Mouse (Mus musculus): ENCODE measurements at regions not wholly inside any gene's neighbourhood (a gene's known extent, or its start where the extent isn't known, plus 50 kb on each side); places are given as distances from the start of the nearest gene placed in this dataset.

- DNase-seq (ENCODE audit: low read depth in 1 of 2, low spot score in 2 of 2): no peak
Measured at GRCm38 (mm10) chr9:32815473-32815872, 179.5 kb downstream of the Ets1 start.

- no peak for DNase-seq (ENCODE audit: low read depth in 1 of 2, low spot score in 2 of 2)
Measured at GRCm38 (mm10) chr9:32816649-32817425, 180.8 kb downstream of the Ets1 start.

- DNase-seq (ENCODE audit: low read depth in 1 of 2, low spot score in 2 of 2): no peak
Measured at GRCm38 (mm10) chr9:32817442-32818358, 181.7 kb downstream of the Ets1 start.

GRCm38 (mm10) chr9:32823439-32824133, 187.6 kb downstream of the Ets1 start:
- no peak for DNase-seq (ENCODE audit: low read depth in 1 of 2, low spot score in 2 of 2)

GRCm38 (mm10) chr9:32824134-32824531, 188.1 kb downstream of the Ets1 start:
- DNase-seq (ENCODE audit: low read depth in 1 of 2, low spot score in 2 of 2): no peak

- DNase-seq (ENCODE audit: low read depth in 1 of 2, low spot score in 2 of 2): no peak
Measured at GRCm38 (mm10) chr9:32830268-32830891, 194.4 kb downstream of the Ets1 start.

- no peak for DNase-seq (ENCODE audit: low read depth in 1 of 2, low spot score in 2 of 2)
Measured at GRCm38 (mm10) chr9:32833373-32833772, 197.4 kb downstream of the Ets1 start.

GRCm38 (mm10) chr9:32834751-32835625, 199.0 kb downstream of the Ets1 start:
- DNase-seq (ENCODE audit: low read depth in 1 of 2, low spot score in 2 of 2): no peak

GRCm38 (mm10) chr9:32835626-32835971, 199.6 kb downstream of the Ets1 start:
- DNase-seq (ENCODE audit: low read depth in 1 of 2, low spot score in 2 of 2): no peak

- no peak for DNase-seq (ENCODE audit: low read depth in 1 of 2, low spot score in 2 of 2)
Measured at GRCm38 (mm10) chr9:32836371-32836770, 200.3 kb downstream of the Ets1 start.

GRCm38 (mm10) chr9:32847361-32847760, 211.3 kb downstream of the Ets1 start:
- no peak for DNase-seq (ENCODE audit: low read depth in 1 of 2, low spot score in 2 of 2)

GRCm38 (mm10) chr9:32852282-32852681, 216.3 kb downstream of the Ets1 start:
- DNase-seq (ENCODE audit: low read depth in 1 of 2, low spot score in 2 of 2): no peak

GRCm38 (mm10) chr9:32863286-32863685, 227.3 kb downstream of the Ets1 start:
- DNase-seq (ENCODE audit: low read depth in 1 of 2, low spot score in 2 of 2): no peak

GRCm38 (mm10) chr9:32868936-32869335, 232.9 kb downstream of the Ets1 start:
- DNase-seq (ENCODE audit: low read depth in 1 of 2, low spot score in 2 of 2): no peak

- no peak for DNase-seq (ENCODE audit: low read depth in 1 of 2, low spot score in 2 of 2)
Measured at GRCm38 (mm10) chr9:32874306-32874875, 238.4 kb downstream of the Ets1 start.

- no peak for DNase-seq (ENCODE audit: low read depth in 1 of 2, low spot score in 2 of 2)
Measured at GRCm38 (mm10) chr9:32882819-32883587, 247.0 kb downstream of the Ets1 start.

- no peak for DNase-seq (ENCODE audit: low read depth in 1 of 2, low spot score in 2 of 2)
Measured at GRCm38 (mm10) chr9:32886008-32886650, 250.1 kb downstream of the Ets1 start.

GRCm38 (mm10) chr9:32899801-32900200, 263.8 kb downstream of the Ets1 start:
- DNase-seq (ENCODE audit: low read depth in 1 of 2, low spot score in 2 of 2): no peak

GRCm38 (mm10) chr9:32901287-32901686, 265.3 kb downstream of the Ets1 start:
- no peak for DNase-seq (ENCODE audit: low read depth in 1 of 2, low spot score in 2 of 2)
